Mouse (Mus musculus): ENCODE measurements at regions not wholly inside any gene's neighbourhood (a gene's known extent, or its start where the extent isn't known, plus 50 kb on each side); places are given as distances from the start of the nearest gene placed in this dataset.

DNA sequence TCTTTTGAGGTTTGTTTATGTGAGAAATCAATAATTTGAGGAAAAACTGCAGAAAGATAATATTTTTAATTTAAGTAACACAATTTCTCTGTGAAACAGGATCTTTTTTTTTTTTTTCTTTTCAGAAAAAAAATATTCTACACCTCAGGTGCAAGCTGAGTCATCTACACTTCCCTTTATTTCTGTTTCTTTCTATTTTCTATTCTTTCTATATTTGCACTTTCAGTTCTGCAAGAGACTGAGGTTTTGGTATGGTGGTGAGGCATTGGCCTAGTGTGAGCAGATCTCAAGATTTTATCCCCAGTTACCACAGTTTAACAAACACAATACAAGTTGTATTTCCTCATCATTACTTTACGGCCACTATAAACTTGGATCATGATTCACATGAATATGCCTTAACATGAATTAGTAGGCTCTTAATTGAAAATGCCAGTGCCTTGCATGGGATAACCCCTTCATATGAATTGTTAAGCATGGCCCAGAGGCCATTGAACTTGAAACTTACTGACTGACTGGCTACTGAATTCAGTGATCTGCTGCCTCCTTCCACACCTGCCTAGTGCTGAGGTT lies 1278.1 kb downstream of the Stim2 start:
- DNase-seq (ENCODE audit: low read depth, low spot score): no peak

DNA sequence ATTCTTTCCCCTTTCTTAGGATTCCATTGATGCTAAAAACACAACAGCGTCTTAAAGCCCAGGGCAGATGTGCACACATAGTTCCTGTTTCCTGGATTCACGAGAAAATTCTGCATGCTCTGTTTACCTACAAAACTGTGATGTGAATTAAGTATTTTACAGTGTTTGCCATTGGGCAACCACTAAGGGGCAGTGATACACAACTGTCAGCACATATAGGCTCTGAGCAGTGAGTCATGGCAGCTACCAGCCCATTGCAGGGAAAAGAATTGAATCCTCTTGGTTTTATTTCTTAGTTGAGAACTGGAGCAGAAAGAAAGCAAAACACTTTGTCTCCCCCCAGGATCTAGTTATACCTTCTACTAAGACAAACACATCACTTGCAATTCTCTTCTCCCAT lies 1295.0 kb downstream of the Stim2 start:
- peak; percentile 13 for DNase-seq (ENCODE audit: low read depth, low spot score)

DNA sequence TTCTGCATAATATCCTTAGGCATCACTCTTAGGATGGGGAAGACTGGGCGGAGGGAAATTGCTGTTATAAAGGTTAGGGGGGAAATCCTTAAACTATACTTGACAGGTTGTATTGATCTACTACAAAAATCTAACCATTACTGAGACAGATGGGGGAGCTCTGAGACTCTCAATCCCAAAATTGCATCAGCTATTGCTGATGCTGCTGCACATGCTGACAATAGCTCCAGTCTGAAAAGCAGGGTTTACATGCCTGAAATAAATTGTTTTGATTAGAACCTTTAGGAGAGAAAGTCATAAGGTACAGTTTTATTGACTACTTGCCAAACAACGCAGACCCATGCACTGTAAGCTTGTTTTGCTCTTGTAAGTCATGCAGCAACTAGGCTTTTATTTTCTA lies 1295.7 kb downstream of the Stim2 start:
- no peak for DNase-seq (ENCODE audit: low read depth, low spot score)

DNA sequence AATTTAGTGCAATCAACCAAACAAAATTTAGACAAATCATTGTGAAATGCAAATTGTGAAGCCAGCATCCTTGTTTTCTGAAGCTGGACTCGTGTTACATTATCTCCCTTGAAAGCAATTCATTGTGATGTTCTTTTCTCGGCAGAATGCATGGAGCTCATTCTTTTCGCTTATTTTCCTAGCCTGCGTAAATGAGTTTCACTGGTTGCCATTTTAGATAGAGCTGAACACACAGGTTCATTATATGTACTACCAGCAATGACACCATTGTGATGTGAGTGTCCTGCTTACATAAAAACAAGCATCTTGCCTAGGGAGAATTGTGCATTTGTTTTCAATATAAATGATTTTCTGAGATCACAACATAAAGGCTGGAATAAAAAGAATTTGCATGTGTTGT lies 1296.5 kb downstream of the Stim2 start:
- DNase-seq (ENCODE audit: low read depth, low spot score): no peak

DNA sequence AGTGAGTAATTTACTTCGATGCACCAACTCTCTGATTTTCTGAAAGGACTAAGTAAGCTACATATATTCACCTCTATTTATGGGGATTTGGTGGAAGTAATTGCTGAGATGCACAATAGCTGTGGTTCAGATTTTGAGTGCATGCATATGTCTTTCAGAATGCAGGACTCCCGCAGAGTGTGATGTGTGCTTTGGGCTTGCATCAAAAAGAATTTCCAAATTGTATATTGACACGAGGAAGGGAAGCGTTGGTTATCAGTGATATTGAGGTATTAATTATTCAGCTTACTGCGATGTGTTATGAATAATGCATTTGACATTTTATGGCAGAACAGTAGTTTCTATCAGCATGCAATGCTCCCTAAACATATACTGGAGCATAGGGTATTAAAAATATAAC lies 1303.2 kb downstream of the Stim2 start:
- no peak for DNase-seq (ENCODE audit: low read depth, low spot score)

DNA sequence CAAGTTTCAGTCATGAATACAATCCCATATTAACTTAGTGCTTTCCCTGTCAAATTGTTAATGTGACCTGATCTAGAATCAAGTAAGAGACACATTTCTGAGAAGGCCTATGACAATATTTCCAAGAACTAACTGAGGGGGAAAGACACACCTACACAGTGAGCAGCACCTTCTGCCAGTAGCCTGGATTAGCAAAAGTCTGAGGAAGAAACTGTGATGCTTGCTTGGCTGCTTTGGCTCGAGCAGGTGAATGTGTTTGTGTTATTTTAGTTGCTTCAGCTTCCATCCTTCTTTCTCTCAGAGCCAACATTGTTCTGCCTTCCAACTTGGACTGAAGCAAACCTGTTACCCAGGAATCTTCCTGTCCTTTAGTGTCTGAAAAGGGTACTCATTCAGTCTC lies 1347.7 kb downstream of the Stim2 start:
- DNase-seq (ENCODE audit: low read depth, low spot score): no peak

DNA sequence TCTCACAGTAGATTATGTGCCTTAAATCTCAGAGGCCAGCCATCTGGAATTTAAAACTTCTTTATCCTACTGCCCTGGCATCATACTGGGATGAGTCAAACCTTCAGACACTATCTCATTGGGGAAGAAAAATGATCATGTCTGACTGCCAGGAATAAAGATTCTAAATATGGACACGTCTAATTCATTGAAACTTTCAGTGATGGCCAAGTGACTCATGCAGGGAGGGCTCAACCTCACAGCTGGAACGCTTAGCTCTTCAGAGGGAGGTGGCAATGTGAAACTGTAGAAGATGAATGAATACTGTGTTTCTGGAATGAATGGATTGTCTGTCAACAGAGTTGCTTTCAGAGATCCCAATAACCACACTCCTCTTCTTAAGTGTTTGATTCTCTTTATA lies 1357.2 kb downstream of the Stim2 start:
- no peak for DNase-seq (ENCODE audit: low read depth, low spot score)

DNA sequence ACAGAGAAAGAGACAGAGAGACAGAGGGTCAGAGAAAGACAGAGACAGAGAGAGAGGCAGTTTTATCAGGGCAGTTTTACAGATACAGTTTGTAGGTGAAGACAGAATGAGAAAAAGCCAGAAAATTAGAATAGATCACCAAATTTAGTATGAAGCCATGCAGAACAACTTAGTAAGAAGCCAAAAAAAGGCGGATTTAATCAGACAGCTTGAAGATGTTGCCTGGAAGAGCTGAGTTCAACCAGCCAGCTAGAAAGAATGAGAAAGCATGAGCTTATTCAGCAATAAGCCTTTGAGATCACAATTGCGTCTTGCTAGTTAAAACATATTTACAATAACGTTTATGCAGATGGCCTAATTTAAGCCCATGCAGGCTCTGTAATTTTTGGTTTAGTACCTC lies 1376.0 kb downstream of the Stim2 start:
- no peak for DNase-seq (ENCODE audit: low read depth, low spot score)

DNA sequence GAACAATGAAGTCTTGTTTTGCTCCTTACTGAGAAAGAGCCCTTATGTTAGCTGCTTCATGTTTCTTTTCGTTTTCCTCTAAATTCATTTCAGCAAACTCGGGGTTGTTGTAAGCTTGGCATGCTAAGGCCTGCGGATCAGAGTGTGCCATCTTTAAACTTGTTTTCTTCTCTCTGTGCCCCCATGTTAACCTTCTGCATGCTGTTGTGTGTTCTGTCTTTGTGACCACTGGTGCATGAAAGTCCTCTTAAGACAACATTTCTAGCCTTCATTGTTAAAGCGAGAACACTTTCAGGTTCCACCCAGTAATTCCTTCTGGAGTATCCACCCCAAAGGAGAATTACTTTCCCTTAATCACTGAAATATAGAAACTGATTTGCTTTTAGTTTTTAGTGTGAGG lies 1392.5 kb downstream of the Stim2 start:
- no peak for DNase-seq (ENCODE audit: low read depth, low spot score)

DNA sequence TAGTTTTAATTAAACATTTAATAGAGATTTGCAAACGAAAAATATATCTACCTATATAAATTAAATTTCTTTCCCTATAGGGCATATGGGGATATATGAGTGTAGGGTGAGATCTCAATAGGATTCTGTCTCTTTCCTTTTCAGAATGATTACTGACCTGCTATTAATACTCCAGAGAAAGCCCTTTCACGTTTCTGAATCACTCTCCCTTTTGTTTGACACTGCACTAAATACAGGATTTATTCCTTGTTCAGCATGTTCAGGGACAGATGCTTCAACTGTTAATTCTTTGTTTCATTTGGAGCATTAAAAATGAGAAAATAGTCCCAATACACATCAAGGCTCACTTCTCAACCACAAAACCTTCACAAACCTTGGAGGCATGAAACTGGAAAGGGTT lies 1397.7 kb downstream of the Stim2 start:
- no peak for DNase-seq (ENCODE audit: low read depth, low spot score)

DNA sequence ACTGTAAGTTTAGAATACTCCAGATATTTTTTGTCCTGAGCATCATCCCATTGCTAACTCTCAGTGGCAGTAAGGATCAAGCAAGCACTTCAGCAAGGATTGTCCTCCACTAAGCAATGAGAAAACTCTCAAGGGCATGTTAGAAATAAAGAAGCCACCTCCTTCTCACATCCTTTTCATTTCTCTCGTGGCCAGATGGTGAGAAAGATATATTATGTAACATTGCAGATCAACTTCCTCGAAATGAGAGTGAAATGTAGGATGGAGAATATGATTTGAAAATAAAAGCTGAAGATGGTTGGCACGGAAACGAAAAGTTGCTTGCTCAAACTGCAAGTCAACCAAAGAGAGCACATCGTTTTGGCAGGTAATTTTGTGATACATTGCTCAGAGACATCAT lies 1417.8 kb downstream of the Stim2 start:
- no peak for DNase-seq (ENCODE audit: low read depth, low spot score)

DNA sequence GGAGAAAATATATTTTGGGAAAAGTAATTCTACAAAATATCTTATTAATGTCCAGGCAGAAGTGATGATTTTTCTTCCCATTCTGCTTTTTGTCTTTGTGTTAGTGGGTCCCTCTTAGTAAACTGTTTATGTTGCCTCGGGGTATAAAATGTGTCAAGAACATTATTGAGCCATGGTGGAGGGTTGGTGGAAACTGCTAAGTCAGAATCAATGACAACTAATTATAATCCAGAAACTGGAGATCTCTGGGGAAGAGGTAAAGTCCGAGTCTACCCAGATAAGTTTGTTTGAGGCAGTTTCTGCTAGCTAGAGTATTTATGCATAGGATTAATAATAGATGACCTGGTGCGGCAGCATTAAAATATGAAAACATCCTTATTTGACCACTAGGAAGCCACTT lies 1440.9 kb downstream of the Stim2 start:
- DNase-seq (ENCODE audit: low read depth, low spot score): no peak

DNA sequence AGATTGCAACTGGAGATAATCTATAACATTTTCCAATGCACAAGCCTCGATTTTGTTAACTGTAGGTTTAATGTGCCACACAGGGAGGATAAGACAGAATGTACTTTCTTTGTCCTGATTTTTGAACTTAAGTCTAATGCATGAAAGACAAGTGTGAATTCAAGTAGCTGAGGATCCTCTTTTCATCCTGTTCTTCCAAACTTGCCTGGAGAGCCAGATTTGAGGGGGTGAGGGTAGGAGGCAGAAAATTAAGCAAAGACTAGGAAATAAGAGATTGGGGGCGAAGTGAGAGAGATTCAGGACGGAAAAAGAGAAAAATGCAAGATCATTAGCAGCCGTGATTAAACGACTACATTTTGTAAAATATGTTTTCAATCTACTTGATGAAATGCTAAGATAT lies 1450.8 kb downstream of the Stim2 start:
- DNase-seq (ENCODE audit: low read depth, low spot score): no peak
